Mouse (Mus musculus) embryo, embryonic 10.5 days (tissue): ENCODE results near the gene Hist1h2ah.
A peak's percentile ranks its signal among the peaks of the same experiment; 100 is the strongest.

ENCODE experiments used
- DNase-seq: peaks from one replicate; pipeline ENCODE4 v3.0.0-alpha.2; 2015; ENCODE audit warnings: low spot score

Gene Hist1h2ah

GRCm38 (mm10) chr13:22008707-22009106 lies 26.7 kb downstream of the Hist1h2ah start:
- no peak for DNase-seq

DNA sequence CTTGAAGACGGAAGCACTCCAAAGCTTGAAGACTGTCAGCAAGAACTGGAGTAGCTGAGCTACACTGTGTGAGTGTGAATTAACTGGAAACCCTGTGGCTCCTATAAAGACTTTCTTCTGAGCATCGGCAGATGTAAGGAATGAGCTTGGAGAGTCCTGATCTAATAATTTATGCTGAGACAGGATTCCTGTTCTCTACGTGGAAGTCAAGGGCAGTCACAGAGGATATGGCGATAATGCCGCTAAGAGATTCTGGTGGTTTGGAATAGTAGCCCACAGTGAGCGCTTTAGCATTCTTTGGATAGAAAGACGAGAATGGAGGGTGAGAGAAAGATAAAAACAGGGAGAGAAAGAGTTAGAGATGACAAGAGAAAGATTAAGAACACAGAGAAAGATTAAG lies 27.5 kb downstream of the Hist1h2ah start:
- DNase-seq, result no peak

GRCm38 (mm10) chr13:22007121-22007510 lies 28.3 kb downstream of the Hist1h2ah start:
- DNase-seq, result no peak

GRCm38 (mm10) chr13:22006334-22007120 lies 28.8 kb downstream of the Hist1h2ah start:
- peak; percentile 85 for DNase-seq

GRCm38 (mm10) chr13:22005605-22006333 lies 29.6 kb downstream of the Hist1h2ah start:
- peak; percentile 65 for DNase-seq

GRCm38 (mm10) chr13:22001823-22002222 lies 33.5 kb downstream of the Hist1h2ah start:
- DNase-seq, result no peak

DNA sequence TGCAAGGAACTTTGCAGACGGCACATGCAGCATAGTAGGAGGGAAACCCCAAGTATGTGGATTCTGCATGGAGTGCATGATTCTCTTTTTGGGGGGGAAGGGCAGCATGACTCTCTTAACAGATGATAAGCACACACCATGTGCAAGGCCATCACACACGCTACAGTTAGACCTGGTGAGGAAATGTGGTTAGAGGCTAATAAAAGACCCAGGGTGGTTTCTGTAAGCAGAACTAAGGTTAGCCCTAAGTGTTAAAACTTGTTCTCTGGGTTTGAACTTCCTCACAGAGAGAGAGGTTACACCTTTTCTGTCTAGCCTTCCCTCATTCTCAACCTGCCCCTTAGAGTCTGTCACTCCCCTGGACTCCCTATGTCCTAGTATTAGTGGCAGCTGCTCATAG lies 34.0 kb downstream of the Hist1h2ah start:
- no peak for DNase-seq

DNA sequence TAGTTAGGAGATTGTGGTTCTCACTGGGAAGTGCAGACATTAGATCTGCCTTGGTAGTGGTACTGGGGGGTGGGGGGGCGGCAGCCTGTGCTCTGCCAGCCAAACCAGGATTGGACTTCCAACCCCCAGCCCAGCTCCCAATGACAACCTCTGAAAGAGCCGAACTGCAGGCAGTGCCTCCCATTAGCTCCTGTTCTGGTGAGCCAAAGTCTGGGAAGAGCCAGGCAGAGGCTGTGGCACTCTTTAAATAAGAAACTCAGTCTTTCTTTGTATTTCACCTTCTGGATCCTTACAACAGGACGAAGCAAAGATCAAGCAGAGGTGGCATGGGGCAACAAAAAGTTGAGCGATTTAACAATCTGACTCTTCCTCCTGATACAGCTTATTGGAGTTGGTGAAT lies 36.2 kb downstream of the Hist1h2ah start:
- DNase-seq, result no peak

DNA sequence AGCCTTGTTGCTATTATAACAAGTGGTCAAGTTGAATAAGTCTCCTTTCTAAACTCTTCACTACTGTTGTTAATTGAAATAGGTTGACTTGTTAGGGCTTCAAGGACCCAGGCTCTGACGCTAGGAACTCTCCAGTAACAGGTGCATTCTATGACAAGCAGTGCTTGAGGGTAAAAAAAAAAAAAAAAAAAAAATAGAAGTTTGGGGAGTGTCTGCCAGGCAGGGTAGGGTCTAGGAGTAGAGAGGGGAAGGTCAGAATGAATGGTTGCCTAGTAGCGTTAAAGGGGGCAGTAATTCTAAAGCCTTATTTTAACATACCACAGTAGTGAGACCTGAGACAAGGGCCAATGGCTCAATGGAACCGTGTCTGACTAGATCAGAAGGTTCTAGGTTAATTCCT lies 37.0 kb downstream of the Hist1h2ah start:
- no peak for DNase-seq

DNA sequence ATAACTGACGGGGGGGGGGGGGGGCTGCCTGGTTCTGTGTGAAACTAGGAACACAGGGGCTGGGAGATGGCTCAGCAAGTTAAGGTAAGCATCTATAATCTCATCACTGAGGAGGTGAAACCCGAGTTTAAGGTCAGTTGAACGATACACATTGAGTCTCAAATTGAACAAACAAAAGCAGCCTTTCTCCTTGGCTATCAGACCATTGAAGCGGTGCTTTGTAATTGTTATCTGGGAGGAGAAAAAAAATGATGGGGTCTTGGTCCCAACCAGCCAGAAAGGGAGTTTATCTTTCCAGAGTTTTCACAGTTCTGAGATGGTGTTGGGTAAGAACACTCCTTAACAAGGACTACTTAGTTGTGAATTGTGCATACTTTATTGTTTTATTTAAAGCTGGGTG lies 37.5 kb downstream of the Hist1h2ah start:
- DNase-seq, result no peak

DNA sequence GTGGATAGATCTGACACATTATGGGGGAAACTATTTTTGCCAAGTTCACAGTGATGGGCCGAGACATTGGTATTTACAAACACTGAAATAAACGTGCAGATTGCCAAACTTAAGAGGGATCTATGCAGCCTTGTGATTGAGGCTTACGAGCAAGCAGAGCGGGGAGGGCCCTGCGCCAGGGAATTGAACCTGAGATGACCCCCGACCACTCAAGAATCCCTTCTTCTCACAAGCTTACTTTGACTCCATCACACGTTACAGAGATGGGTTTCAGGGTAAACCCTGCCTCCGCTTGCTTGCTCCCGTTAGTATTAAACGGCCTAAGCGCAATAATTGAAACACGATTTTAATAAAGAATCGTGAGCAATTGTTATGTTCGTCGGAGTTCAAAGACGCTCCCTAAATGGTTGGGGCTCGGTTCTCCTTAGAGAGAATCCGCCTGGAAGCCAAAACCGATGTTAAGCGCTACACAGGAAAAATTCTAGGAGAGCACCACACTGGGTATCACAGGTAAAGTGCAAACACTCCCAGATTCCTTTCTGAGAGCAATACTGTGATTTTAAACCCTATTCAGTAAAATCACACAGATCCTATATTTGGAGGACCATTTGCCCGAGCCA lies 38.1 kb downstream of the Hist1h2ah start:
- DNase-seq, result no peak

DNA sequence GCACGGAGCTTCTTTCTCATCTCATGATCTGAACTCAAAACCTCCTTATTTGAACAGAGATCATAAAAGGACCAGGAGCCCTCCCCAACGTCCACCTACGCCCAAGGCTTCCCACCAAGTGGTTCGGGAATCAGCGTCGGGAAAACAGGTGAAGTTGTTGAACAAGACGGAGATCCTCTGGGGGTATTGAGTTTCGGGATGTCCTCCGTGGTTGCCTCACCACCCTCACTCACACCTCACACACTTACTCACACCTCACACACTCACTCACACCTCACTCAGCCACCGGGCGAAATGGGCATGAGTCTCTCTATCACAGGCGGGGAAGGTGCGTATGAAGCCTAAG lies 38.6 kb downstream of the Hist1h2ah start:
- no peak for DNase-seq

DNA sequence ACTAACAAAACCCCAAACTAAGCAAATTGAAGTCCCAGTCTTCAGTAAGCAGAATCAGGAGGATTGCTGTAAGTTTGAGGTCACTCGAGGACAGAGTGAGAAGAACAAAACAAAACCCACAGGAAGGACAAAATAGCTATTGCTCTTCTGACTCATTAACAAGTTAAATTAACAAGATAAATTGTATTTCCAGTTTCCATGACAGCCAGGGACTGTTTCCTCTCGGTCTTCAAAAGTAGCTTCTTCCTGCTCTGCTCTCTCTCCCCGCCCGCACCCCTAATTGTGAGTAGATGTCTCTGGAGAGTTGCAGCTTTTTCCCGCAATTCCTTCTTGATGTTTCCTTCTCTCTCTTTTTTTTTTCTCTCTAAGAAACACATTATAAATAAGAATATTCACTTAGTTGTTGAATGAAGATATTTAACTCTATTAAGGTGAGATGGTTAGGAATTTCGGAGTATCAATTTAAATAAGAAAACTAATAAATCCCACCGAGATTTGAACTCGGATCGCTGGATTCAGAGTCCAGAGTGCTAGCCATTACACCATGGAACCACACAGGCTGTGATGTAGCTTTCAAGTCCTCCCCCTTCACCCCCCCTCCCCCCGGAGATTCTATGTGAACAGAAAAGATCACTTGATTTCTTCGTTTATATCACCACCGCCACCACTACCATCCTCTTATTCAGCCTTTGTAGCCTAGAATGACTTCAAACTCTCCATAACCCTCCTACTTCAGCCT lies 39.1 kb downstream of the Hist1h2ah start:
- peak; percentile 92 for DNase-seq

DNA sequence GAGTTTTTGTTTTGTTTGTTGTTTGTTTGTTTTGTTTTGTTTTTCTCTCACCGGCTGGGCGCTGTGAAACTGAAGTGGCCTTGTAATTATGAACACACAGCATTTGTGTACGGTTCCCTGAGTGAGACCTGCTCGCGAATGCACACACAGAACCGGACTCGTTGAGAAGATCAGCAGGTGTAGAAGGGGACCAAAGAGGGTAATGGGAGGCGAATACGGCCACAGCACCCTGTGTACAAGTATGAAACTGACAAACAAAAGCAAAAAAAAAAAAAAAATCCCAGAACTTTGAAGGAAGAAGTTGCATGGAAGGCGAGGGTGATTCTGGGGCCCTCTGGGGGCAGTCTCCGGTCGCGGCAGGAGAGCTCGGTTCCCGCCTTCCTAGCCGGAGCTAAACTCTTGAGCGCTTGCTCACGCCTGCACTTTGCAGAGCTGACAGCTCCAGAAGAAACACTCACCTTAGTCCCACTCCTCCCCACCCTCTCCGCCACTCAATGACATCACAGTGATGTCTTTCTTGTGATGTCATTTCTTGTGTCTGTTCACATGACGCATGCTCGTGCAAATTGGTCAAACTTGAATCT lies 39.9 kb downstream of the Hist1h2ah start:
- DNase-seq, result peak; percentile 79

DNA sequence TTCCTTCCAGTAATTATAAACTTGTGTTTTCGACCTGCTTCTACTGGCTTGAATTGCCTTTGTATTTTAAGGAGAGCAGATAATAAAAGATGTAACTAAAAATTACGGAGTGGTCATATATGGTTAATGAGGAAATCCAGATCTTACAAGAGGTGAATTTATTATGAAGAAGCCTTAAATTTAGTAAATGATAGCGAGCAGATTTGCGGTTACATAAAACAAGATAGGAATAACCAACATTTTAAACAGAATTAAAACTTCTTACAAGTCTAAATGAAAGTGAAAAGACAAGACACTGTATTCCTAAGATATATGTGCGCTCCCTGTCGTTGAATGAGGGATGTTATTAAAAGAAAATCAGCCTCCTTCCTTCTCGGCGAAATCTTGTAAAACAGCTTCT lies 40.5 kb downstream of the Hist1h2ah start:
- peak; percentile 50 for DNase-seq

DNA sequence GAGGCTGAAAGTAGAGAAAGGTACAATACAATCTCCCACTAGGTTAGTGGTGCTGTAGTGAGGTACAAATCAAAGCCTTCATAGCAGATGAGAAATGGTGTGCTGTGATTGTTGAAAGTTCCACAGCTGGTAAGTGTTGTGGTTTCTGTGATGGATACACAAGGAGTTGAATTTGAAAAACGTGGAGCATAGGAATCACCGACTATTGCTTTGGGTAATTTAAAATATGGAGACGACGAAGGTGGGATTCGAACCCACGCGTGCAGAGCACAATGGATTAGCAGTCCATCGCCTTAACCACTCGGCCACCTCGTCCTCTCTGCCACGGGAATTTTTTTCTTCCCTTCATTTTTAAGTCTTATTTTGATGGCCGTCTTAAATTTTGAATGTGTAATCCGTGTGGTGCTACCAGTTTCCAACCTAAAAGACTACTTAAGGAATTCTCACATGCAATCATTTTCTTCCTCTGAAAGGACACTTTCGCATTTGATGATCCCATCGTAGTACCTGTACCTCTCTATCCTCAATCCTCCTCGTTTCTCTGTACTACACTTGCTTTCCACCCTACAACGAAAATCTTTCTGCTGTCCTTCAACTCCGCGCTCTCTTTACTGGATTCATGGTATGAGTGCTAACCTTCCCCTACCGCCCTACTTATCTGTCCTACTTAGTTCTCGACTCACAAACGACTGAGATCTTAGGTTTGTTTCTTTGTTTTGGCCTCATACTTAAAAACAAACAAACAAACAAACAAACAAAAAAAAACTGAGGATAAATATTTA lies 41.2 kb downstream of the Hist1h2ah start:
- peak; percentile 90 for DNase-seq

DNA sequence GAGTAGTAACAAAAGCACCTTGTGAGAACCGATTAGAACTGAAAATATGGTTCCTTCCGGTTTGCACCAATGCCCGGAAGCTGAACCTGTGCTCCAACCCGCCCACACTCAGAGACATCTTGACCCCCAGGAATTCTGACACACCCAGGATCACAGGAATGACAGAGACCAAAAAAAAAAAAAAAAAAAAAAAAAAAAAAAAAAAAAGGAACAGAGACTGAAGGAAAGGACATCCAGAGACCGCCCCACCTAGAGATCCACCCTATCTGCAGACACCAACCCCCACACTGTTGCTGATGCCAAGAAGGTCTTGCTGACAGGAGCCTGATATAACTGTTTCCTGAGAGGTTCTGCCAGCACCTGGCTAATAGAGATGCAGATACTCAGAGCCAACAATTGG lies 42.8 kb downstream of the Hist1h2ah start:
- DNase-seq, result no peak
